Mouse (Mus musculus): ENCODE results near the gene Gapvd1. TPM values are rescaled to one million over a fixed set of nuclear protein-coding genes. Genes with fewer than 3 reads are reported as not detected.

Gapvd1 gene
- total and polyA plus RNA-seq, 3 experiments: 9.1 to 64.7 (median 47.7) TPM

- no peak for DNase-seq
Observed at GRCm38 (mm10) chr2:34708675-34709074, 46.4 kb downstream of the Gapvd1 start.

GRCm38 (mm10) chr2:34696592-34696991, 58.4 kb downstream of the Gapvd1 start:
- no peak for DNase-seq

GRCm38 (mm10) chr2:34692861-34693260, 62.2 kb downstream of the Gapvd1 start:
- DNase-seq: no peak

DNA sequence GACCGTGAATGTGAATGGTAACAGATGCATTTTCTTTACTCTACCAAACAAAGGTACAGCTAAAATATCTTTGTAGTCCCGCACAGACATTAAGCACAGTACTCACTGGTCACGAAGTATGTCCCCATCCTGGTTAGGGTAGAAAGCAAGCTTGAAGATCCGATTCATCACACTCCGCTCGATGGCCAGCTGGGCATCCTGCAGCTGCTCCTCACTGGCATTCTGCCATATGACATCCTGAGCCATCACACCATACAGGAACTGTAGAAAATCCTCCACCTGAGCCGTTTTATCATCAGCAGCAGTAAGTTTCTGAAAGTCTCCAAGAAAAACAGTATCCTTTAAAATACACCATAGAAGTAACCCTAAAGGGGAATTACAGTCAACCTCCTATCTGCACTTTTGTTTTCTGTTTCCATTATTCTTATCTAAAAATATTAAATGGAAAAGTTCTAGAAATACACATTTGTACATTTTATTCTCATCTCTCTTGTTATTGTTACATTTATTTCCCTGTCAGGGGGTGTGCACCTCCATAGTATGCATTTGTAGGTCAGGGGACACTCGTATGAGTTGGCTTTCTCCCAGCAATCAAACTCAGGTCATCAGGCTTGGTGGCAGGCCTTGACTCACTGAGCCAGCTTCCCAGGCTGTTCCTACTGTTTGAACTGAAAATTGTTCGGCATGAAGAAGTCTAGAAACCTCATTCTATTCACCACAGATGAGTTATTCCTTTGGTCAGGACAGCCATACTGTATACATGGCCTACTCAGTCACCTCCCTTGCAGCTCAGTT, 70.8 kb downstream of the Gapvd1 start:
- no peak for DNase-seq

GRCm38 (mm10) chr2:34677976-34678375, 77.1 kb downstream of the Gapvd1 start:
- DNase-seq: no peak

GRCm38 (mm10) chr2:34677061-34677460, 78.0 kb downstream of the Gapvd1 start:
- no peak for DNase-seq

- no peak for DNase-seq
Observed at GRCm38 (mm10) chr2:34673846-34674245, 81.2 kb downstream of the Gapvd1 start.

- DNase-seq: peak; percentile 52
Observed at GRCm38 (mm10) chr2:34671385-34672026, 83.5 kb downstream of the Gapvd1 start.

- no peak for DNase-seq
Observed at GRCm38 (mm10) chr2:34670470-34670869, 84.6 kb downstream of the Gapvd1 start.

DNA sequence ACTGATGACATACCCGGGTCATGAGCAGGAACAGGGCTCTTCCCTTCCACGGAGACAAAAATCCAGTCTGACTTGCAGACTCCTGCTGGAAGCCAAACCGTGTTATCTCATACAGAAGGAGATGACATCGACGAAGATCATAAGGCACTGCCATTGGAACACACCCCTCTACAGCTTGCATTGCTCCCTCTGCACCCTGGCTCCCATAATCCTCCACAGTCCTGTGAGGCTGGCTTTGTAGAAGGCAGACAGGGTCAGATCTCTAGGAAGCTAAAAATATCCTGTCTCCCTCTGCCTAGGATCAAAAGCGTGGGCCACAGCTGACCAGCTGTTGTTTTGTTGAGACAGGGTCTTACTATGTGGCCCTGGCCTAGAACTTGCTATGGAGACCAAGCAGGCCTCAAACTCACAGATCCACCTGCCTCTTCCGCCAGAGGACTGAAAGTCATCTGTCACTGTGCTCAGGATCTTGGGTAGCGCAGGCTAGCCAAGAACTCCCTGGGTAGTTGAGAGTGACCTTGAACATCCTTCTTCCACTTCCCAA, 85.8 kb downstream of the Gapvd1 start:
- DNase-seq: no peak

- no peak for DNase-seq
Observed at GRCm38 (mm10) chr2:34668440-34669191, 86.4 kb downstream of the Gapvd1 start.

DNA sequence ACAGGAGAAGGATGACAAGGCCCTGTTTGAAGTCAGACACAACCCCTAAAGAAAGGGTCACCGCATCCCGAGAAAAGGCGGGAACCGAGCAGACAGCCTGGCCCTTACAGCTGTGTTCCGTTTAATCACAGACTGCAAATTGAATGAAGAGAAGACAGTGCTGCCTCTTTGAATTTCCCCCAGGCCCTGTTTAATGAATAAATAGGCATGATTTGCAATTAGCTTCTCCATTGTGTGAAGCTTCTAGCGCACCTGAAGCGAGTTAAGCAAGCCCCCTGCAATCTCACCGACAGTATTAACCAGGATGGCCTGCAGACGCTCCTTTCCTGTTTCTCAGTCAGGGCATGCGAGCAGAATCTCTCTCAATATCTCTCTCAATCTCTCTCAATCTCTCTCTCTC, 87.2 kb downstream of the Gapvd1 start:
- no peak for DNase-seq

GRCm38 (mm10) chr2:34647410-34647809, 107.6 kb downstream of the Gapvd1 start:
- no peak for DNase-seq

GRCm38 (mm10) chr2:34646541-34646865, 108.5 kb downstream of the Gapvd1 start:
- DNase-seq: no peak

- peak; percentile 84 for DNase-seq
Observed at GRCm38 (mm10) chr2:34645851-34646540, 109.0 kb downstream of the Gapvd1 start.

- DNase-seq: no peak
Observed at GRCm38 (mm10) chr2:34644571-34645526, 110.2 kb downstream of the Gapvd1 start.

- DNase-seq: no peak
Observed at GRCm38 (mm10) chr2:34642351-34642750, 112.7 kb downstream of the Gapvd1 start.

DNA sequence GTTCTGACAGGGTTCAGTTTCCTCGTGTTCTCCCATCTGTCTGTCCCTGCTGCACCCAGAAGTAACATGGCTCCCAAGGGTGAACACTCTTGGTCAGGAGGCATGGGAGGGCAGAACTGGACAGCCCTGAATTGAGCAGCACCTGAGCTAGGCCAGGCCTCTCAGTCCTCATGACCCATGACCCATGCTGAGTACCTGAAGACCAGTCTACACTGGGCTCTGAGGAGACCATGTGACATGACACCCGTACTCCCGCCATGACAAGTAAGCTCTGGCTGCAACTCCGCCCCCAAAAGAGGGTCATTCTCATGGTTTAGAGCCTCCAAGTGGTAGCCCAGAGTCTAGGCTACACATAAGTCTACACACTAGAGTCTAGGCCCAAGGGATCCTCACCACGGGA, 115.3 kb downstream of the Gapvd1 start:
- DNase-seq: no peak

GRCm38 (mm10) chr2:34638955-34639650, 115.9 kb downstream of the Gapvd1 start:
- peak; percentile 92 for DNase-seq
